Mouse (Mus musculus): ENCODE measurements around the gene Cbfa2t2.

DNA sequence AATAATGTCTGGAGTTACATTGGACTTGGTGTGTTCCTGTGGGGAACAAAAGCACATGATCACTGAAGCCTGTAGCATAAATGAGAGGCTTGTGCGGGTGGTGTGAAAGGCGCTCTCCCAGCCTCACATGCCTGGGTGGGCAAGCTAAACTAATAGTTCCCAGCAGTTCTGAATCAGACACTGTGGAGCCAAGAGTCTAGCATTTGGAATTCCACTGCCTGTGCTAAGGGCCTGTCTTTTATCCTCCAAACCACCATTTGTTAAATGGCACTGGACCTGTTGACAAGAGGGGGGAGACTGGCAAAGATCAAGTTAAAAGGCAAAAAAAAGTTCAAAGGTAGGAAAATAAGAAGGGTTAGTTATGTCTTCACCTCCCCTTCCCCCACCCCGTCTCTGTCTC, 18.3 kb downstream of the Cbfa2t2 start:
- TF ChIP-seq POLR2A (IDR thresholded peaks at IDR 0.05; ENCODE audit: extremely low read depth, insufficient read depth, low read length), result no peak
- no peak for TF ChIP-seq CTCF (IDR thresholded peaks at IDR 0.05; ENCODE audit: extremely low read depth, insufficient read depth, low read length)

Measured in cortical plate, adult 2 months (tissue).